ENCODE assay signal across 8 mouse cellular contexts in the genomic region with DNA sequence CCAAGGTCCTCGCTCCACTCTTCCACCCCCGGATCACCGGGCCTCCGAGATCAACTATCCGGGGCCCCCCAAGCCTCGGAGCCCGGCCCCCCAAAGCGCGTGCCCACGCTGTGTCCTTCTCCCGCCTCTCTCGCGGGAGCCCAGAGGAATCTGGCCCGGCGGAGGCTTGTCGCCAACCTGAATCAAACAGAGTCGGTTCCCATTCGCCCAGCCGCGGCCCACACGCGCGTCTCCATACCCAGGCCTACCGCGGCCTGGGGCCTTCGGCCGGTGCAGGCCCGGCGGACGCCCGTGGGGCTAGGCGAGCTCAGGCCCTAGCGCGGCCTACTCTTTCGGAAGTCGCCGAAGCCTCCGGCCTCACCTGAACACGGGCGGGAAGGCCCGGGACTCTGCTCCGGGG. TPM values are rescaled to one million over a fixed set of nuclear protein-coding genes. Genes with fewer than 3 reads are reported as not detected.
DNase-seq lines count a peak whose midpoint lies in the region; ATAC-seq and TF ChIP-seq lines count a peak whose summit lies in the region.

No protein-coding gene starts in this region.

- ATAC-seq in heart, embryonic 12.5 days (ENCODE audit: insufficient number of reproducible peaks, low FRiP score): peak; percentile 76
- ATAC-seq in heart, postnatal 0 days (ENCODE audit: insufficient read depth, low read depth): peak; percentile 53
- ATAC-seq in liver, embryonic 16.5 days (ENCODE audit: low read depth): peak; percentile 53

- H3K4me3 ChIP-seq in heart, embryonic 12.5 days: peak overlapping the region; percentile 84
- H3K4me3 ChIP-seq in C2C12 (ENCODE audit: insufficient read depth, poor library complexity, severe bottlenecking): peak overlapping the region; percentile 76
- peak overlapping the region; percentile 94 for H3K4me3 ChIP-seq in heart, postnatal 0 days (ENCODE audit: low read depth, low read length)
- peak overlapping the region; percentile 82 for H3K4me3 ChIP-seq in liver, embryonic 16.5 days (ENCODE audit: low read depth, low read length)

- H3K79me3 ChIP-seq in C2C12 (ENCODE audit: low read depth): peaks cover 84% of the 10 kb centered on the region

- H3K27me3 ChIP-seq in heart, embryonic 12.5 days (replicated peaks): no peaks in the 10 kb centered on the region
- H3K27me3 ChIP-seq in C2C12 (ENCODE audit: control insufficient read depth, insufficient read depth, insufficient read length): no peaks in the 10 kb centered on the region
- no peaks in the 10 kb centered on the region for H3K27me3 ChIP-seq in heart, postnatal 0 days (ENCODE audit: control insufficient read depth, insufficient read depth, low read length)
- no peaks in the 10 kb centered on the region for H3K27me3 ChIP-seq in liver, embryonic 16.5 days (ENCODE audit: control insufficient read depth, insufficient read depth, low read depth, low read length)

- H3K9ac ChIP-seq in heart, embryonic 12.5 days: peak overlapping the region; percentile 97
- H3K9ac ChIP-seq in heart, postnatal 0 days (replicated peaks; ENCODE audit: low read depth, low read length): peak overlapping the region; percentile 94
- H3K9ac ChIP-seq in liver, embryonic 16.5 days (ENCODE audit: low read depth, low read length): peak overlapping the region; percentile 76

- peaks cover 49% of the 10 kb centered on the region for H3K36me3 ChIP-seq in heart, embryonic 12.5 days
- peaks cover 52% of the 10 kb centered on the region for H3K36me3 ChIP-seq in C2C12 (ENCODE audit: control insufficient read depth, insufficient read depth)
- peaks cover 29% of the 10 kb centered on the region for H3K36me3 ChIP-seq in heart, postnatal 0 days (replicated peaks; ENCODE audit: control insufficient read depth, insufficient read depth, low read length)
- H3K36me3 ChIP-seq in liver, embryonic 16.5 days (ENCODE audit: control insufficient read depth, insufficient read depth): peaks cover 17% of the 10 kb centered on the region

- peaks cover 45% of the 10 kb centered on the region for H3K4me1 ChIP-seq in heart, embryonic 12.5 days (replicated peaks)
- peaks cover 42% of the 10 kb centered on the region for H3K4me1 ChIP-seq in heart, postnatal 0 days (ENCODE audit: control insufficient read depth, insufficient read depth)
- peaks cover 43% of the 10 kb centered on the region for H3K4me1 ChIP-seq in liver, embryonic 16.5 days (ENCODE audit: control insufficient read depth, low read depth, low read length)

- no peak for TF ChIP-seq CTCF in C2C12 (IDR thresholded peaks at IDR 0.05; ENCODE audit: control insufficient read depth, insufficient read depth, insufficient read length)
- TF ChIP-seq CTCF in heart, postnatal 0 days (IDR thresholded peaks at IDR 0.05; ENCODE audit: low read depth): no peak

- H3ac ChIP-seq in C2C12 (ENCODE audit: control insufficient read depth, insufficient read length, low read depth): peak overlapping the region; percentile 98

- DNase-seq in heart, postnatal 25 days (ENCODE audit: low spot score): no peak
- peak; percentile 30 for DNase-seq in c-Kit-negative CD71-positive TER-119-positive erythroid progenitor cells, embryonic 14.5 days (ENCODE audit: low read depth, low spot score)
- no peak for DNase-seq in heart, postnatal 0 days (ENCODE audit: low spot score)
- DNase-seq in right cerebral cortex, postnatal 14 days: peak; percentile 40
- DNase-seq in ovary, postnatal 36 days (ENCODE audit: low spot score): no peak

- peak overlapping the region; percentile 87 for H3K27ac ChIP-seq in heart, embryonic 12.5 days (ENCODE audit: poor library complexity, severe bottlenecking)
- peak overlapping the region; percentile 95 for H3K27ac ChIP-seq in heart, postnatal 0 days (ENCODE audit: low read depth)
- H3K27ac ChIP-seq in liver, embryonic 16.5 days (ENCODE audit: low read length): peak overlapping the region; percentile 90

- no peak for TF ChIP-seq EP300 in heart, postnatal 0 days (IDR thresholded peaks at IDR 0.05; ENCODE audit: low read depth)

- intact Hi-C loops in heart, postnatal 25 days (cut with DNase I): loop anchor here (5.0 to 10.0 kb wide), 3 partner anchors 47 to 160 kb away; a partner anchor contains a TSS

- WGBS in heart, embryonic 12.5 days: 0% methylated on average over 42 of the region's 42 CpGs
- under 1% methylated on average over 42 of the region's 42 CpGs for WGBS in heart, postnatal 0 days
- WGBS in liver, embryonic 16.5 days (ENCODE audit: insufficient replicate concordance): 0% methylated on average over 38 of the region's 42 CpGs

- peaks cover 89% of the 10 kb centered on the region for H3K79me2 ChIP-seq in C2C12 (ENCODE audit: control insufficient read depth, insufficient read depth)

- H3K9me3 ChIP-seq in heart, embryonic 12.5 days (replicated peaks): no peaks in the 10 kb centered on the region
- H3K9me3 ChIP-seq in heart, postnatal 0 days (replicated peaks; ENCODE audit: control insufficient read depth, low read length): no peaks in the 10 kb centered on the region
- no peaks in the 10 kb centered on the region for H3K9me3 ChIP-seq in liver, embryonic 16.5 days (replicated peaks; ENCODE audit: control insufficient read depth, low read length)

- peak overlapping the region; percentile 91 for H3K4me2 ChIP-seq in heart, embryonic 12.5 days
- peak overlapping the region; percentile 82 for H3K4me2 ChIP-seq in heart, postnatal 0 days (ENCODE audit: low read depth, low read length)
- peak overlapping the region; percentile 81 for H3K4me2 ChIP-seq in liver, embryonic 16.5 days (ENCODE audit: low read depth, low read length)

TF ChIP-seq in C2C12, 6 proteins besides CTCF, POLR2A, EP300 and RAD21:
- no peak for TF ChIP-seq MYOG (IDR thresholded peaks at IDR 0.05; ENCODE audit: control insufficient read depth, extremely low read depth, insufficient read length)
- TF ChIP-seq FOSL1 (IDR thresholded peaks at IDR 0.05; ENCODE audit: insufficient read depth, low read length, poor library complexity, severe bottlenecking): no peak
- no peak for TF ChIP-seq MYOD1 (IDR thresholded peaks at IDR 0.05; ENCODE audit: control insufficient read depth, insufficient read length, low read depth)
- no peak for TF ChIP-seq MAX (IDR thresholded peaks at IDR 0.05)
- no peak for TF ChIP-seq USF1 (IDR thresholded peaks at IDR 0.05; ENCODE audit: low read depth)

RNA-seq across cellular contexts. Expression of a gene that starts 0.5 kb away (rescaled TPM):
- 12.2 and 14.0 TPM in 2 replicates for polyA plus RNA-seq in heart, embryonic 12.5 days (2016; fragmentation: Nextera tagmentation; extraction: Ambion mirVana)
- 1 to 10 TPM; 3.5 to 4.4 TPM for total RNA-seq in heart, postnatal 25 days (2021)
- polyA plus RNA-seq in C2C12 (2012; fragmentation: generic; extraction: Trizol): 6.0 TPM
- 7.9 and 10.7 TPM in 2 replicates for total RNA-seq in heart, postnatal 0 days (2014; rRNA removed; ENCODE audit: low replicate concordance)
- 5.8 and 6.1 TPM in 2 replicates for polyA plus RNA-seq in heart, postnatal 0 days (2015; fragmentation: Nextera tagmentation; extraction: Ambion mirVana)
- 5.3 and 6.5 TPM in 2 replicates for polyA plus RNA-seq in liver, embryonic 16.5 days (2015; fragmentation: Nextera tagmentation; extraction: Ambion mirVana)

RNA-seq across cellular contexts. Expression of a gene that starts 0.7 kb away (rescaled TPM):
- polyA plus RNA-seq in heart, embryonic 12.5 days (2016; fragmentation: Nextera tagmentation; extraction: Ambion mirVana): 211 and 217 TPM in 2 replicates
- total RNA-seq in heart, postnatal 25 days (2021): 10 to 100 TPM; 58.2 to 64.1 TPM
- polyA plus RNA-seq in C2C12 (2012; fragmentation: generic; extraction: Trizol): 63.8 TPM
- total RNA-seq in heart, postnatal 0 days (2014; rRNA removed; ENCODE audit: low replicate concordance): 61.1 and 64.4 TPM in 2 replicates
- 93.3 and 97.0 TPM in 2 replicates for polyA plus RNA-seq in heart, postnatal 0 days (2015; fragmentation: Nextera tagmentation; extraction: Ambion mirVana)
- polyA plus RNA-seq in liver, embryonic 16.5 days (2015; fragmentation: Nextera tagmentation; extraction: Ambion mirVana): 80.1 and 85.0 TPM in 2 replicates

RNA-seq across cellular contexts. Expression of a gene that starts 48.8 kb away (rescaled TPM):
- 59.0 and 66.8 TPM in 2 replicates for polyA plus RNA-seq in heart, embryonic 12.5 days (2016; fragmentation: Nextera tagmentation; extraction: Ambion mirVana)
- total RNA-seq in heart, postnatal 25 days (2021): 100 to 1,000 TPM; 117 TPM
- 38.0 TPM for polyA plus RNA-seq in C2C12 (2012; fragmentation: generic; extraction: Trizol)
- 95.0 and 120 TPM in 2 replicates for total RNA-seq in heart, postnatal 0 days (2014; rRNA removed; ENCODE audit: low replicate concordance)
- 74.7 and 78.8 TPM in 2 replicates for polyA plus RNA-seq in heart, postnatal 0 days (2015; fragmentation: Nextera tagmentation; extraction: Ambion mirVana)
- polyA plus RNA-seq in liver, embryonic 16.5 days (2015; fragmentation: Nextera tagmentation; extraction: Ambion mirVana): 28.3 and 30.0 TPM in 2 replicates

Comparison
In these comparisons a context has a peak if more than half of its experiments do, and no peak if none do; other contexts are left out.
1. DNase-seq: peak in c-Kit-negative CD71-positive TER-119-positive erythroid progenitor cells, embryonic 14.5 days (single experiment) and right cerebral cortex, postnatal 14 days (single experiment); none in heart, postnatal 25 days (single experiment), heart, postnatal 0 days (single experiment) and ovary, postnatal 36 days (single experiment).
2. Peak in every context shown above with its lines, with median percentiles within 50 percentile points of each other: ATAC-seq, H3K27ac ChIP-seq, H3K4me2 ChIP-seq, H3K4me3 ChIP-seq and H3K9ac ChIP-seq.